Mouse (Mus musculus): ENCODE data around the gene Gm3402.

DNA sequence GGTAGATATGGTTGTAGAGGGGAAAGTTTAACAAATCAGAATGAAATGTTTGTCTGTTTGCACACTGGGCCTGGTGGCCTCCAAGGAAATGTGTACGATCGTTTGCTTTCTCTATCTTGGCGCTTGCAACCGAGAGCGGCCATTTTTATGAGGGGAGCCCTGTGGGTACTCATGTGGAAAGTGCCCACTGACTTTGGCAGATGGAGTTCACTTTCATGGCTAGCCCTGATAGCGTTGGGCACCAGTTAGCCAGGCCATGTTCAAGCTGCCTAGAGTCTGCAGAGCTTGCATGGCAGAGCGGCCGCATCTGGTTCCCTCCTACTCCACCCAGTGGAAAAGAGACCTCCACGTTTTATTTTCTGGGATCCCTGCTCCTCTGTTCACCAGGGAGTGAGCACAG is 43.1 kb upstream of the Gm3402 start:
- no peak for TF ChIP-seq POLR2A (IDR thresholded peaks at IDR 0.05; ENCODE audit: borderline replicate concordance, extremely low read depth, insufficient read depth, insufficient read length, poor library complexity, severe bottlenecking)
- TF ChIP-seq CTCF (IDR thresholded peaks at IDR 0.05; ENCODE audit: borderline replicate concordance, extremely low read depth, insufficient read depth, insufficient read length) = no peak

Measured in brain, embryonic 14.5 days (tissue).